Mouse (Mus musculus): Measurements from ENCODE around the gene Gtf2ird1. TPM values are rescaled to one million over a fixed set of nuclear protein-coding genes. Genes with fewer than 3 reads are reported as not detected.
A peak's percentile ranks its signal among the peaks of the same experiment; 100 is the strongest.

The Gtf2ird1 gene
- polyA plus RNA-seq, 1 experiment from 2014 or later, result 57.3 TPM

DNA sequence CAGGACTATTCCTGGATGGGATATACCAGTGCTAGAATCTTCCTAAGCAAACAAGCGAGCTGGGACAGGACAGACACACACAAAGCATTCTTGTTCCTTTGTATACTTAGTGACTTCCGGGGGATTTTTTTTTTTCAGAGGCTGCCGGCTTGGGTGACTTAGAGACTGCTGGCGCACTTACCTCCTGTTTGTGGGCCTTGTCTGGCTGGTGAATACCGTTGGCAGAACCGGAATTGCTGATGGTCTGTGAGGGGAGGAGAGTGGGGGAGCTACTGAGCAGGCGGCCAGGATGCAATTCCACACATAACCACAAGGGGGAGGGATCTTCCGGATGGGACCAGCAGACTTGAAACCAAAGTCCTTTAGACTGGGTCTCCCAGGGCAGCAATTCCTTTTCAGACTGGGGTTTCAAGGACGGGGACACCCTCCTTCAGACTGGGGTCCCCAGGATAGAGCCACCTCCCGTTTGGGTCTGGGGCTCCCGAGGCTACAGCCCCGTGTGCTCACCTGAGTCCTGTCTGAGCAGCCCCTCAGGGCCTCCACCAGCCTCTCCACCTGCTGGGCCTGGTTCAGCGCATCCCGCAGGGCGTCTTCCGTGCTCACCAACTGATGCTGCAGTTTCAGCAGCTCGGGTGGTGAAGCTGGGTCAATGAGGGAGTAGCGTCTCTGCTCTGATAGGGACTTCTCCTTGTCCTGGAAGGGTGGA lies 35.3 kb upstream of the Gtf2ird1 start:
- no peak for ATAC-seq (ENCODE audit: low FRiP score)
- peaks cover 78% of the 10 kb centered on the region for H3K36me3 ChIP-seq (replicated peaks; ENCODE audit: control insufficient read depth, insufficient read depth)
- WGBS, result 31% methylated on average over 18 of the region's 18 CpGs

DNA sequence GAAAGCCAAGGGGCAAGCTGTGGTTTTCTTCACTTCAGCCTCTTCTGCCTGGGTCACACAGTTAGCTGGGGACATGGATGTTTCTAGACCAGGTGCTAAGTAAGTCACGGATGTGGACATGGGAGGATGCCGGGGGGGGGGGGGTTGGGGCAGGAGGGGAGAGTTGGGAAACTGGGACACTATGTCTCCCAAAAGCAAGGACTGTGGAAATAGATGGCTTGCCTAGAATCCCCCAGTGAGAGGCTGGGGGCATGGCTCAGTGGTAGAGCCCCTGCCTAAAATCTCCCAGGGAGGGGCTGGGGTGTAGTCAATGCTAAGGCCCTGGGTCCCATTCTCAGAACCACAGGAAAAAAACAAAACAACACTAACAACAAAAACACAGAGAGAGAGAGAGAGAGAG lies 34.7 kb upstream of the Gtf2ird1 start:
- no peak overlapping the region for H3K9ac ChIP-seq
- no peaks in the 10 kb centered on the region for H3K27me3 ChIP-seq (ENCODE audit: control insufficient read depth, insufficient read depth, low read length)
- ATAC-seq (ENCODE audit: low FRiP score), result no peak
- H3K27ac ChIP-seq, result no peak overlapping the region
- no peak for DNase-seq (ENCODE audit: low spot score)
- 85% methylated on average over 2 of the region's 2 CpGs for WGBS
- no peaks in the 10 kb centered on the region for H3K4me1 ChIP-seq (replicated peaks; ENCODE audit: control insufficient read depth, insufficient read depth, low read length)
- no peaks in the 10 kb centered on the region for H3K9me3 ChIP-seq (ENCODE audit: control insufficient read depth, low read length)
- H3K4me3 ChIP-seq (replicated peaks; ENCODE audit: low read length), result no peak overlapping the region
- no peak overlapping the region for H3K4me2 ChIP-seq (replicated peaks)
- H3K36me3 ChIP-seq (replicated peaks; ENCODE audit: control insufficient read depth, insufficient read depth), result peaks cover 71% of the 10 kb centered on the region

More for the DNA sequence above, 35.3 kb upstream of the Gtf2ird1 start:
- Histone ChIP-seq H3K9me3 (ENCODE audit: control insufficient read depth, low read length) (no peaks in the 10 kb centered on the region), H3K27ac (no peak overlapping the region), H3K9ac (no peak overlapping the region), H3K27me3 (ENCODE audit: control insufficient read depth, insufficient read depth, low read length) (no peaks in the 10 kb centered on the region), H3K4me1 (replicated peaks; ENCODE audit: control insufficient read depth, insufficient read depth, low read length) (no peaks in the 10 kb centered on the region), H3K4me3 (replicated peaks; ENCODE audit: low read length) (no peak overlapping the region), H3K4me2 (replicated peaks) (no peak overlapping the region)
- peak; percentile 88 for DNase-seq (ENCODE audit: low spot score)

DNA sequence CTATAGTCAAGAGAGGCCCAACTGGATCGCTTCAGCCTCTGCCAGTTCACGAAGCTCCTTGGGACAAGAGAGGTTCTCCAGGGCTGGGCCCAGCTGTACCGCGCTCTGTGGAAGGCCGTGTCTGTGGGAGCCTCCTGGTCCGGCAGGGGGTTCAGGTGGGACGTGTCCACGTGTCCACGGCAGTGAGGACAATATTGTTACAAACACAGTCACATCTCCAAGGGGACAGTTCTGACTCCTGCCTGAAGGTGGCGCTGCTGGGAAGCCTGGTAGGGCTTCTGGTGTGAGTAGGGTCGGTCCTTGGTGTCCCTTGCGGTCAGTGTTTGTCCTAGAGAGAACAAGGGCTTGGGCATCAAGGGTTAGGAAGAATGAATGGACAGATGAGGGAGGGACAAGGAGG lies 33.9 kb upstream of the Gtf2ird1 start:
- no peak overlapping the region for H3K27ac ChIP-seq
- H3K9me3 ChIP-seq (ENCODE audit: control insufficient read depth, low read length), result no peaks in the 10 kb centered on the region
- DNase-seq (ENCODE audit: low spot score), result no peak
- WGBS, result 91% methylated on average over 12 of the region's 12 CpGs
- no peaks in the 10 kb centered on the region for H3K27me3 ChIP-seq (ENCODE audit: control insufficient read depth, insufficient read depth, low read length)
- no peak overlapping the region for H3K4me3 ChIP-seq (replicated peaks; ENCODE audit: low read length)
- H3K4me1 ChIP-seq (replicated peaks; ENCODE audit: control insufficient read depth, insufficient read depth, low read length), result no peaks in the 10 kb centered on the region
- H3K4me2 ChIP-seq (replicated peaks), result no peak overlapping the region
- peaks cover 64% of the 10 kb centered on the region for H3K36me3 ChIP-seq (replicated peaks; ENCODE audit: control insufficient read depth, insufficient read depth)
- no peak for ATAC-seq (ENCODE audit: low FRiP score)
- H3K9ac ChIP-seq, result no peak overlapping the region

DNA sequence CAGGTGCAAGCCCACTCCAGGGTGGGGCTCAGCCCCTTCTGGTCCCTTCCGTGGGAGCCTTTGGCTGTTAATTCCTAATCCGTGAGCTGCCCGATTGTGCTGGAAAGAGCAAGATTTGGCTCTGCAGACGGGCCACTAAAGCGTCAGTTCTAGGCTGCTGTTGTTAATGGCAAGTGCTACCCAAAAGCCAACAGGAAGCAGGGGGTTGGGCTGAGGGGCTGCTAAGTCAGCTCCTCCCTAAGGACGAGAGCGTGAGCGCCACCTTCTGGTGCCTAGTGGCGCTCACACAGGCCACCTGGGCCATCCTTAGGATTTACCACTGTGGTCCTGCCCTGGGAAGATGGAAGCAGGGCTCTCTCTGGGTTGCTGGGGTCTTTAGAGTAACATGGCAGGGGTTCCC lies 33.1 kb upstream of the Gtf2ird1 start:
- H3K4me1 ChIP-seq (replicated peaks; ENCODE audit: control insufficient read depth, insufficient read depth, low read length), result no peaks in the 10 kb centered on the region
- H3K4me2 ChIP-seq (replicated peaks), result no peak overlapping the region
- H3K36me3 ChIP-seq (replicated peaks; ENCODE audit: control insufficient read depth, insufficient read depth), result peaks cover 55% of the 10 kb centered on the region
- H3K4me3 ChIP-seq (replicated peaks; ENCODE audit: low read length), result no peak overlapping the region
- WGBS, result 32% methylated on average over 9 of the region's 9 CpGs
- H3K9me3 ChIP-seq (ENCODE audit: control insufficient read depth, low read length), result no peaks in the 10 kb centered on the region
- no peaks in the 10 kb centered on the region for H3K27me3 ChIP-seq (ENCODE audit: control insufficient read depth, insufficient read depth, low read length)
- ATAC-seq (ENCODE audit: low FRiP score) (no peak), DNase-seq (ENCODE audit: low spot score) (peak; percentile 41)
- no peak overlapping the region; the same call in 1 of the 2 replicates for H3K27ac ChIP-seq
- no peak overlapping the region for H3K9ac ChIP-seq

DNA sequence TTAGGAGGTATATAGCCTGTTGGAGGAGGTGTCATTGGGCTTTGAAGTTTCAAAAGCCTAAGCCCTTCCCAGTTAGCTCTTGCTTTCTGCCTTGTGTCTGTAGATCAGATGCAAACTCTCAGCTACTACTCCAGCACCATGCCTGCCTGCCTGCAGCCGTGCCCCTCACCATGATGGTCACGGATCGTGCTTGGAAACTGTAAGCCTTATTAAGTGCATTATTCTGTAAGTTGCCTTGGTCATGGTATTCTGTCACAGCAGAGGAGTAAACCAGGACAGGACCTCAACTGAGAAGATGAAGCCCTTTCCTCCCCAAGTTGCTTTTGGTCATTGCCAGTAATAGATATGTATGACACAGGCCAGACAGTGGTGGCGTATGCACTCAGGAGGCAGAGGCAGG lies 32.1 kb upstream of the Gtf2ird1 start:
- H3K27ac ChIP-seq, result 0 out of 2 replicates have a peak overlapping the region, but pooled peaks have one; percentile 9
- no peak overlapping the region for H3K9ac ChIP-seq
- no peak for ATAC-seq (ENCODE audit: low FRiP score)
- DNase-seq (ENCODE audit: low spot score), result no peak
- no peaks in the 10 kb centered on the region for H3K4me1 ChIP-seq (replicated peaks; ENCODE audit: control insufficient read depth, insufficient read depth, low read length)
- H3K27me3 ChIP-seq (ENCODE audit: control insufficient read depth, insufficient read depth, low read length), result no peaks in the 10 kb centered on the region
- WGBS, result 88% methylated on average over 4 of the region's 4 CpGs
- H3K9me3 ChIP-seq (ENCODE audit: control insufficient read depth, low read length), result no peaks in the 10 kb centered on the region
- no peak overlapping the region for H3K4me2 ChIP-seq (replicated peaks)
- H3K4me3 ChIP-seq (replicated peaks; ENCODE audit: low read length), result no peak overlapping the region
- H3K36me3 ChIP-seq (replicated peaks; ENCODE audit: control insufficient read depth, insufficient read depth), result peaks cover 46% of the 10 kb centered on the region

DNA sequence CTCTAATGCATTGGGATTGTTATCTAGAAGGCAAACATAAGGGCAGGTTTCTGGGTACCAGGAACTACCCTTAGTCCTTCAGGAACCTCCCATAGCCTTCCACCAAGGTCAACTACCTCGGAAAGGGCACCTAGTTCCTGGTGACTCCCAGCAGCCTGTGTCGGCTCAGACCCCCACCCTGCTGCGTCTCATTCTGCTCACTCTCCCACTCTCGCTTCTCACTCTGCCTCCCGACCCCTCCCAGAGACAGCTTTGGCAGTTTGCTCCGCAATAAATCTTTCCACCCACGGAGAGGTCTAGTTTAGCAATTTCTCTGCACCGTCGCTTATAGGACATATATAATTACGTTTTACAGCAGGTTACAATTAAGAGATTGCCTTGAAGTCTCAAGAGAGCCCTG lies 31.5 kb upstream of the Gtf2ird1 start:
- DNase-seq (ENCODE audit: low spot score) (no peak), ATAC-seq (ENCODE audit: low FRiP score) (no peak)
- Histone ChIP-seq H3K9ac (no peak overlapping the region), H3K4me2 (replicated peaks) (no peak overlapping the region), H3K9me3 (ENCODE audit: control insufficient read depth, low read length) (no peaks in the 10 kb centered on the region), H3K27ac (no peak overlapping the region), H3K4me3 (replicated peaks; ENCODE audit: low read length) (no peak overlapping the region), H3K36me3 (replicated peaks; ENCODE audit: control insufficient read depth, insufficient read depth) (peaks cover 41% of the 10 kb centered on the region), H3K4me1 (replicated peaks; ENCODE audit: control insufficient read depth, insufficient read depth, low read length) (no peaks in the 10 kb centered on the region), H3K27me3 (ENCODE audit: control insufficient read depth, insufficient read depth, low read length) (no peaks in the 10 kb centered on the region)
- 64% methylated on average over 10 of the region's 10 CpGs for WGBS

DNA sequence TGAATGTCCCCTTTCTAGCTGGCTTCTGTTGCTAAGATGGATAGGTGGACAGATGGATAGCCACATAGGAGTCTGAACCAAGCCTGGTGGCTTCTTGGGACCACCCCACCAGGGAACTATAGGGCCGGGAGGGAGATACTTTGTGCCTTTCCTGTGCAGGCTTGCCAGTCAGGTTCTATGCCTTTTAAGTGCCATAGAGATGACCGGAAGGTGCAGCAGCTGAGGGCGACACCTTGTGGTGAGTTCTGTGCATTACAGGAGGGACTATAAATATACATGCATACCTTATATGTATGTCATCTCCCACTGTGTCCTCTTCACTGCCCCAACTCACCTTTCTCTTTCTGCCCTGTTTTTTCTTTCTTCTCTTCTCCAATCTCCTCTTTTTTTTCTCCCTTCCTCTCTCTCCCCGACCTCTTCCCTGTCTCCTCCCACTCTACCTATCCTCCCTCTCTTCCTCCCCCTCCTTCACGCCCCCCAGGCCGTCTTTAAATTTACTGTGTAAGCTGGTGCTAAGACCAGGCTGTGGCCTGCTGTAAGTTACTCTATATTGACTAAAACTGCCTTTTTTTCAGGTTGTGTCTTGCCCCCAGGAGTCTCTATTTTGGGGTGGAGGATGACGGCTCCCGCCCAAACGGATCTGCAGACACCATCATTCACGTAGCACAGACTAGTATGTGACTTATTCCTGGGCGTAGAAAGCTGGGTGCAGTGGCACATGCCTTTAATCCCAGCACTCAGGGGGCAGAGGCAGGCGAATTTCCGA lies 29.6 kb upstream of the Gtf2ird1 start:
- no peaks in the 10 kb centered on the region for H3K4me1 ChIP-seq (replicated peaks; ENCODE audit: control insufficient read depth, insufficient read depth, low read length)

DNA sequence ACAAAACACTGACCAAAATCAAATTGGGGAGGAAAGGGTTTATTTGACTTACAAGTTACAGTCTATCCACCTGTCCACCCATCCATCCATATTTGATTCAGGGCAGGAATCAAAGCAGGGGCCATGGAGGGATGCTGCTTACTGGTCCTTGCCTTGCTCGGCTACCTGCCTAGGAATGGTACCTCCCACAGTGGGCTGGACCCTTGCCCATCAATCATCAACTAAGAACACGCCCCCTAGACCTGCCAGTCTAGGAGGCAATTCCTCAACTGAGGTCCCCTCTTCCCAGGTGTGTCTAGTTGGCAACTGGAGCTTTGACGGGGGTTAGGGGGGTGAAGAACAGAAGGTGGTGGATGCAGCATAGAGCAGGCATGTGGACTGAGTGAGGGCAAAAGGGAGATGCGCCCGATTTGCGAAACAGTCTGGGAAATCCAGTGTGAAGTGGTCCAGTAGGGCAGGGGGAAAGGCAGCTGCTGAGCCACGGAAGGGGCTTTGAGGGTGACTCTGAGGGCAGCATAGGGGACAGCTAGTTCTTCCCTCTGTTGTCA lies 28.7 kb upstream of the Gtf2ird1 start:
- ATAC-seq (ENCODE audit: low FRiP score) (no peak), DNase-seq (ENCODE audit: low spot score) (no peak)
- no peak overlapping the region for H3K27ac ChIP-seq
- H3K4me1 ChIP-seq (replicated peaks; ENCODE audit: control insufficient read depth, insufficient read depth, low read length), result no peaks in the 10 kb centered on the region
- no peaks in the 10 kb centered on the region for H3K9me3 ChIP-seq (ENCODE audit: control insufficient read depth, low read length)
- no peak overlapping the region for H3K4me3 ChIP-seq (replicated peaks; ENCODE audit: low read length)
- H3K9ac ChIP-seq, result no peak overlapping the region
- H3K27me3 ChIP-seq (ENCODE audit: control insufficient read depth, insufficient read depth, low read length), result no peaks in the 10 kb centered on the region
- no peak overlapping the region for H3K4me2 ChIP-seq (replicated peaks)
- 86% methylated on average over 7 of the region's 7 CpGs for whole genome bisulfite sequencing
- H3K36me3 ChIP-seq (replicated peaks; ENCODE audit: control insufficient read depth, insufficient read depth), result peaks cover 17% of the 10 kb centered on the region

More for the DNA sequence above, 29.6 kb upstream of the Gtf2ird1 start:
- H3K36me3 ChIP-seq (replicated peaks; ENCODE audit: control insufficient read depth, insufficient read depth), result peaks cover 26% of the 10 kb centered on the region
- no peaks in the 10 kb centered on the region for H3K27me3 ChIP-seq (ENCODE audit: control insufficient read depth, insufficient read depth, low read length)
- H3K4me3 ChIP-seq (replicated peaks; ENCODE audit: low read length), result no peak overlapping the region
- H3K27ac ChIP-seq, result no peak overlapping the region
- 59% methylated on average over 13 of the region's 13 CpGs for WGBS
- DNase-seq (ENCODE audit: low spot score) (peak; percentile 95), ATAC-seq (ENCODE audit: low FRiP score) (peak; percentile 59)
- H3K4me2 ChIP-seq (replicated peaks), result no peak overlapping the region
- no peaks in the 10 kb centered on the region for H3K9me3 ChIP-seq (ENCODE audit: control insufficient read depth, low read length)
- no peak overlapping the region for H3K9ac ChIP-seq

DNA sequence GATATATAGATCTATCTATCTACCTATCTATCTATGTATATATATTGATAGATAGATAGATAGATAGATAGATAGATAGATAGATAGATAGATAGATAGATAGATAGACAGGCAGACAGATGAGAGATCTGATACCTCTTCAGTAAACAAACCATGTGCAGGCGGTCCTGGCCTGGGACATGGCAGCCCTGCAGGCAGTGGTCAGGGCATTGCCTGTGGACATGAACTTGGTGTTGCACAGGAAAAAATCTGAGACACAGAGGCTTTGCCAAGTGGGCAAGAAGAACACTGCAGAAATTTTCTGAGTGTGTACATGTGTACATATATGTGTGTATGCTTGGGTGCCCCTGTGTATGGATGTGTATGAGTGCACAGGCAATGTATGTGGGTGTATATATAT lies 26.8 kb upstream of the Gtf2ird1 start:
- no peaks in the 10 kb centered on the region for H3K27me3 ChIP-seq (ENCODE audit: control insufficient read depth, insufficient read depth, low read length)
- no peaks in the 10 kb centered on the region for H3K36me3 ChIP-seq (replicated peaks; ENCODE audit: control insufficient read depth, insufficient read depth)
- H3K4me3 ChIP-seq (replicated peaks; ENCODE audit: low read length), result no peak overlapping the region
- no peak overlapping the region for H3K27ac ChIP-seq
- no peaks in the 10 kb centered on the region for H3K4me1 ChIP-seq (replicated peaks; ENCODE audit: control insufficient read depth, insufficient read depth, low read length)
- no peak for DNase-seq (ENCODE audit: low spot score)
- no peaks in the 10 kb centered on the region for H3K9me3 ChIP-seq (ENCODE audit: control insufficient read depth, low read length)
- H3K9ac ChIP-seq, result no peak overlapping the region
- WGBS, result 93% methylated on average over 1 of the region's 1 CpGs
- ATAC-seq (ENCODE audit: low FRiP score), result no peak
- H3K4me2 ChIP-seq (replicated peaks), result no peak overlapping the region
